Mouse (Mus musculus): ENCODE measurements around the gene Xirp1.
"Not testable (repeated sequence)": the region's sequence is repeated elsewhere in the genome, so short reads cannot be mapped to it uniquely, and the experiment has no call there.

The Xirp1 gene

DNA sequence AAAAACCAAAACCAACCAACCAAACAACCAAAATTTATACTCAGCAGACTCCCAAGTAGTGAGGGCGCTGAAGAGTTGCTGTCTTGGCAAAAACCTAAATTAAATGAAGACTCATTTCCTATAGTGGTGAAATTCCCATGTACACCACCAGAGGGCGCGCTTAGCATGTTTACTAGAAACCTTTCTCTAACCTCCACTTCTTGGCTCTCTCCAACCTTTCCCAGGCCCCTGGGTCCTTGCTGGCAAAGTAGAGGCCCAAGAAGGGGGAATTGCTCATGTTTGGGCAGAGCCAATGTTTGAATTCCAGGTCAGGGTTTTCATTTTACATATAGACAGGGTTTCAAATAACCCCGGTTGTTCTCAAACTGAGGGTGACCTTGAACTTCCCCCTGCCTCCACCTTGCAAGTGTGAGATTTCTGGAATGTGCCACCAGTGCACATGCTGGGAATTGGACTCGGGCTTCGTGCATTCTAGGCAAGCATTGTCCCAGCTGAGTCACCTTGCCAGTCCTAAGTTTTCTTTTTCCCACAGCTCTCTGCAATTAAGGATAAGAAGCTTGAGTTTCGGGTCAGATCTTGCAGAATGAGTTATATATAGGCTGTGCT is 3.0 kb downstream of the Xirp1 start:
- DNase-seq (ENCODE audit: low spot score in 2 of 2) = peak; percentile 60 to 80

DNA sequence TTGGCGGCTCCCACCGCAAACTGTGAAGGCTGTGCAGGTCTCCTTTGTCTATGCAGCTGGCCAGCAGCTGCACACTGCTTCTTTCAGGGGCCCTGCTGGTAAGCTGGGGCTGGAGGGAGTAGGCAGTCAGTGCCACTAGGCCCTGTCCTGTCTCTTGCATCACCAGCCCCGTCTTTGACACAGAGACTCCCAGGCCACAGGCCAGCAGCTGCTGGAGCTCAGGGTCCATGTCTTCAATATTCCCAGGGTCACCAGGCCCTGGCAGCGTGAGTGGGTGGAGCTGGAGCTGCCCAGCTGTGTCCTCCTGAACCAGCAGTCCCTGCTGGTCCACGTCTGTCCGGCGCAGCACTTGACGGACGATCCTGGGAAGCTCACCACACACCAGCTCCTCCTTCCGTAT is 6.4 kb downstream of the Xirp1 start:
- DNase-seq (ENCODE audit: low spot score in 2 of 2) = no peak

DNA sequence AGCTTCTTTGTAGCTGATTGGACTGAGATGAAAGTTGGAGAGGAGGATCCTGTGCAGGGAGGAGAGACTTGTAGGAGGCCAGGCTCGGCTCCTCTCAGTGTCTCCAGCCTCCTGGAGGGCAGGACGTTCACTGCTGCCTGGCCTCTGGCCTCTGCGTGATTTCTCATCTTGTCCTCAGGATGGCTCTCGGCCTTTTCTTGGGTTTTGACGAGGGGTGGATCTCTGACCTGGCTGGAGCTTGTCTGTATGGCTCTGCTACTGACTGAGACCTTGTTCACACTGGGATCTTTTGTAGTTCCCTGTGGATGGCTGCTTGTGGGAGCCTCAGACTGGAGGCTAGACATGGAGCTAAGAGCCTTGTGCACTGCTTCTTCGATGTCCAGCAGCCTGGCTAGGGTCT is 8.6 kb downstream of the Xirp1 start:
- DNase-seq (ENCODE audit: low spot score in 2 of 2) = no peak

DNA sequence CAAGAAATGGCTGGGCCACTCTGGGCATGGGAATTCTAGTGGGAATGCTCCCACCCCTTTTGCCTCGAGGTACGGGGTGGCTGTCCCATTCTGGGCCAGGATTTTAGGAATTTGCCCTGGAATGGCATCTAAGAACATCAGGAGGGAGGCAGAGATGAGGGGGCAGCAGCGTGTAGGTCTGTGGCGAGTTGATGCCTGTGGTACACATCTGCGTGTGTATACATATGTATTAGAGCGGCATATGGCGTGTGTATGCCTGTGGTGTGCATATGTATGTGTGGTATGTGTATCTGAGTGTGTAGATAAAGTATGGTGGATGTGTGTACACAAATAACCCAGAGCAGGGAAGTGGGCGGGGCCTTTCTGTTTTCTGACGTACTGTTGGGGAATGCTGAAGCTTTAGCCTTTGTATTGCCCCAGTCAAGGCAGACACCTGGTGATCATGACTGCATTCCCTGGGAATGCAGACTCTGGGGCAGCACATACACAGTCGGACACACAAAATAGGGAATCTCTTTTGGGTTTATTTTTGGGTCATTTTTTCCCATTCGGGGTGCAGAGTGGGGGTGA is 10.1 kb downstream of the Xirp1 start:
- no peak for DNase-seq (ENCODE audit: low spot score in 2 of 2)

DNA sequence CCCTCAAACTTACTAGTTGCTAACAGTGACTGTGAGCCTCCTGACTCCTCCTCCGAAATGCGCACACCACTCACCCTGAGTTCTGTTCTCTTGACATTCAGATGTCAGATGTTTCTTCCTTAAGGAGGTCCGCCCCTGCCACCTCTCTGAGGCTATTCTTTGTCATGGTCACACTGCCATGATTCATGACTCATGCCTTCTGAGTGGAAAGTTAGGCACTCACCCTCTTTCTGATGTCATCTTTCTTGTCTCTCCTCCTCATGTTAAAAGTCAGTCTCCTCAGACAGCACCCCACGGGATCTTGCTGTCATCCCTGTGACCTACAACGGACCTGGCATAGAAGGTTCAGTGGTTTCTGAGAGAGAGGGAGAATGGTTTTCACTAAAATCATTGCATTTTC is 10.6 kb downstream of the Xirp1 start:
- DNase-seq (ENCODE audit: low spot score in 2 of 2) = no peak

DNA sequence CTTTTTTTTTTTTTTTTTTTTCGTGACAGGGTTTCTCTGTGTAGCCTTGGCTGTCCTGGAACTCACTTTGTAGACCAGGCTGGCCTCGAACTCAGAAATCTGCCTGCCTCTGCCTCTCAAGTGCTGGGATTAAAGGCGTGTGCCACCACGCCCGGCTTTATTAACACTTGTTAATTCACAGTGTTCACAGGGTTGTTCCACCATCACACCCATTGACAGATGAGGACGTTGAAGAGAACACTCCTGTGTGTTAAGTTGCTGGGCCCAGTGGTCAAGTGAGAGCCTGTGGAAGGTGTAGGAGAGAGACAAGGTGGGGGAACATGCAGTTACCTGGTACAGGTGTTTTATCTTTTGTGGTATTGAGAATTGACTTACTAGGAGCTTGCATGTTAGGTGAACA is 11.2 kb downstream of the Xirp1 start:
- DNase-seq (ENCODE audit: low spot score in 2 of 2) = not testable (repeated sequence)

GRCm38 (mm10) chr9:120011533-120011932 is 11.9 kb downstream of the Xirp1 start:
- DNase-seq (ENCODE audit: low spot score in 2 of 2) = peak; percentile 16 to 63

GRCm38 (mm10) chr9:120010781-120011511 is 12.5 kb downstream of the Xirp1 start:
- DNase-seq (ENCODE audit: low spot score in 2 of 2) = peak; percentile 83 to 94

GRCm38 (mm10) chr9:120009871-120010270 is 13.5 kb downstream of the Xirp1 start:
- DNase-seq (ENCODE audit: low spot score in 2 of 2) = no peak

- no peak for DNase-seq (ENCODE audit: low spot score in 2 of 2)
Measured at GRCm38 (mm10) chr9:120009226-120009841, 14.1 kb downstream of the Xirp1 start.

DNA sequence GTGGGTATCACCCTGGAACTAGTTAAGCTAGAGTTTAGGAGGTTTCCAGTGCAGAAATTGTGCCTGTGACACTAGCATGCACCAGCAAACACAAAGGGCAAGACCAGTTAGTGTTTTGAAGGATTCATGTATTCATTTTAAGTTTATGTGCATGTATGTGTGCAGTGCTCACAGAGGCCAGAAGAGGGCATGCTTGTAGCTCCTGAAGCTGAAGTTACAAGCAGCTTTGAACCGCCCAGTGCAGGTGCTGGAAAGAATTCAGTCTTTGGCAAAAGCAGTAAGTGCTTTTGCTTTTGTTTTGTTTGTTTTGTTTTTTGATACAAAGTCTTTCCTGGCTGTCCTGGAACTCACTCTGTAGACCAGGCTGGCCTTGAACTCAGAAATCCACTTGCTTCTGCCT is 15.6 kb downstream of the Xirp1 start:
- DNase-seq (ENCODE audit: low spot score in 2 of 2) = no peak

GRCm38 (mm10) chr9:120005936-120006335 is 17.5 kb downstream of the Xirp1 start:
- no peak for DNase-seq (ENCODE audit: low spot score in 2 of 2)

DNA sequence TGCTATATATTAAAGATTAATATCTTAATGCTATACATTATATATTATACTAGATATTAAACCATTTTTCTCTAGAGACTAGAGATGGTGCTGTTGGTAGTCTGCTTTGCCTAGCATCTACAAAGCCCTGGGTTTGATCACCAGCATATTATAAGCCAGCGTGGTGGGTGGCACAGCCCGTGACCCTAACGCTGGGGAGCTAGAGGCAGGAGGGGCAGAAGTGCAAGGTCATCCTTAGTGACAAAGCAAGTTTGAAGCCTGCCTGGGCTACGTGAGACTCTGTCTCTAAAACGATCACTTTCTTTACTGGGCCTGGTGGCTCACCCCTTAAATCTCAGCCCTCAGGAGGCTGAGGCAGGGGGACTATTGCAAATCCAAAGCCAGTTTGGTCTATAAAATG is 20.5 kb downstream of the Xirp1 start:
- no peak for DNase-seq (ENCODE audit: low spot score in 2 of 2)

DNA sequence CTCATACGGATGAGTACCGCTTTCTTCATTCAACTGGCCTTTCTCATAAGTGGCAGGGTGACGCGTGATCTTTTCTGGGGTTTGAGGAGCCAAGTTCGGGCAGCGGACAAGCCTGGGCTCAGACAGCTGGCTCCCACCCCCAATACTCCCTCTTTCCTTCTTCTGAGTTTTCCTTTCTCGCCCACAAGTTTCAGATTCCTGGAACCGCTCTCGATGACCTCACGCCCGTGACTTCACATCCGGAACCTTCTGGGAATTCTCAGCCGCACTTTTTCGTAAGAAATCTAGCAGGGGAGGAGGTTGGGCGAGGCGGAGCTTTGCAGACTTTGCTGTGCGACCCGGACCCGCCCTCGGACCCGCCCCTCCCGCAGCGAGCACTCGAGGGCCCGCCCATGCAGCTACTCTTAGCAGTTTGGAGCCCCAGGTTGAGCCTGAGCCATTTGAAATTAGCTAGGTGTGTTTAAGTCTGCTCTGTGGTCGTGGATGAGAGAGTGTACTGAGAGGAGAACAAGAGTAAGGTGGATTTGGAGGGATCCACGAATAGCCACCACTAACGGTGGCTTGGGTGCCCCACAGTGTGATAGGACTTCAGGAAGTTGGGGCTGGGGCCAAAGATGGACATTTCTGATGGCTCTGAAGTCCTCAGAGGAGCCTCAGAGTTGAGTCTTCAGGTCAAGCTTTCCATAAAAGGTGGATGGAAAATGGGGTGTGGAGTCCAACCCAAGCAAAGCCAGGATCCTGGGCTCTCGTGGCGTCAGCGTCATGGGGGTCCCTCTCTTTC is 21.3 kb downstream of the Xirp1 start:
- peak; percentile 37 to 73 for DNase-seq (ENCODE audit: low spot score in 2 of 2)

DNA sequence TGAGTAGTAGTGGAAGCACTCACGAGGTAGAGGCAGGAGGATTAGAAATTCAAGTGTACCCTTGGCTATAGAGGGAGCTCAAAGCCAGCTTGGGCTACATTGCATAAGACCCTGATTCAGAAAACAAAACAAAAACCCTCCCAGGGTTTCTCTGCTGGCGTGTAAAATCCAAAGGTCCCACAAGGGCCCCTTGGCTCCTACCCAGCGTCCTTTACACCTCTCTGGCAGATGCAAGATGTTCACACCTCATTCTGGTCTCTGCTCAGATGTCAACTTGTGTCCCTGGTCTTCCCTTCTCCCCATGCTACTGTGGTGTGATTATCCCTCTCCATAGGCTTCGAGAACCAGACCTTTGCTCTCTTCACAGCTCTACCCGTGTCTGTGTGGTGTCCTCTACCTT is 22.6 kb downstream of the Xirp1 start:
- no peak for DNase-seq (ENCODE audit: low spot score in 2 of 2)

DNA sequence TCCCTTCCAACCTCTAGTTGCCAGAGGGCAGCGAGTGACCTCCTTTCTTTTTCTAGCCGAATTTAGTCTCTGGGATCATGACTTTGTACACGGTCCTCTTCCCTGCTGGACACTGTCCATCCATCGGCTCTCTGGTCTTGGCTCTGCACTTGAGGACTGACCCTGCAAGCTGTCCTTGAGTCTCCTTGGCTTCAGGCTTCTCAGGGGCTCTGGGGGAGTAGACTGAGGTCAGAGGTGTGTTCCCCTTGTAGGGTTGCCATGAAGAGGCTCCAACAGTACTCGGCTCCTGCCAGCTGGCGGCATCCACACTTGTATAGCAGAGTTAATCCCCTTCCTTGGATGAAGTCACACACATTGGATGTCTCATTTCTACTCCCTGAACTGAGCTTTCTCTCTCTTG is 23.8 kb downstream of the Xirp1 start:
- no peak for DNase-seq (ENCODE audit: low spot score in 2 of 2)

GRCm38 (mm10) chr9:119998776-119999175 is 24.6 kb downstream of the Xirp1 start:
- DNase-seq (ENCODE audit: low spot score in 2 of 2) = no peak

GRCm38 (mm10) chr9:119996080-119996479 is 27.3 kb downstream of the Xirp1 start:
- DNase-seq (ENCODE audit: low spot score in 2 of 2) = no peak

DNA sequence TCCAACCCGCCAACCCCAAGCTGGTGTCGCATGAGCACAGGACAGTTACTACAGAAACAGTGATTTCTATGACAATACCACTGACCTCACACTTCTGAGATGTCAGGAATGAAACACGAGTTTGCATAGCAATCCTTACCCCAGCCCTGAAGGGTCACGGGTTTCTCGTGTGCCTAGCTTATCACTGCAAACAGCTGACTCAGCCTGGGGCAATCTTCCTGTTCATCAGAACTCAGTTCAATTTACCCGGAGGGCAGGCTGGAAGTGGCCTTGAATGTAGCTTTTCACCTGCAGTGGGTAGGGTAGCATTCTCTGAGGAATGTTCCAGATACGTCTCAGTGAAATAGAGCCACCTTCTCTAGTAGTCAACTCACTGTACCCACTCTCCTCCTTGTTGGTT is 29.2 kb downstream of the Xirp1 start:
- no peak for DNase-seq (ENCODE audit: low spot score in 2 of 2)

DNA sequence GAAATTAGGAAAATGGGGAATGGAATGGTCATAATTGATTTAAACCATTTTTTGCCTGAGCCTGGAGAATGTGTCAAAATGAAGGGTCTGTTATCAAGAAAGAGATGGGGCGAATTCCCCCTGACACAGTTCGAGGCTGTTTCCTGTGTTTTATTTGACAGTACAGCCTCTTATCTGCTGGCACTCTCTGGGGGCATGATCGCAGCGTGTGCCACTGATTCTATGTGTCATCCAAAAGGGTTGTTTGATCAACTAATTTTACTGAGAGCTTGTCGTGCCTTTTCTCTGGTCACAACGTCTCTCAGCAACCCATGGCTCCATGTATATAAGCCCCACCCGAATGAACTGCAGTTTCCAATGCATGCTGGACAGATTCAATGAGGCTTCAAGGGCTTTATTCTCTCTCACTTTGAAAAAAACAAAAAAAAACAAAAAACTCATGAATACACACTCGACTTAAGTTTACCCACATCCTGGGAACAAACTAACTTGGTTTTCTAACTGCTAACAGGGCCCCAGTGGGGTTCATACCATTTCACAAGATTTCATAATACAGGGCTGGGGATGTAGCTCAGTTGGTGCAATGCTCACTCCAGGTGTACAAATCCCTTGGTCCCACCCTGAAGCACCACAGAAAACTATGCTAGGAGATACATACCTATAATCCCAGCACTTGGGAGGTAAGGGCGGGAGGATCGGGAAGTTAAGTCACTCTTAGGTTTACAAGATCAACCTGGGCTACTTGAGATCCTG is 30.1 kb downstream of the Xirp1 start:
- no peak for DNase-seq (ENCODE audit: low spot score in 2 of 2)

GRCm38 (mm10) chr9:119991310-119991709 is 32.1 kb downstream of the Xirp1 start:
- no peak for DNase-seq (ENCODE audit: low spot score in 2 of 2)

Measured in spleen, postnatal 10 days (tissue).